Mouse (Mus musculus): ENCODE results near the gene Tcl1b2.

DNA sequence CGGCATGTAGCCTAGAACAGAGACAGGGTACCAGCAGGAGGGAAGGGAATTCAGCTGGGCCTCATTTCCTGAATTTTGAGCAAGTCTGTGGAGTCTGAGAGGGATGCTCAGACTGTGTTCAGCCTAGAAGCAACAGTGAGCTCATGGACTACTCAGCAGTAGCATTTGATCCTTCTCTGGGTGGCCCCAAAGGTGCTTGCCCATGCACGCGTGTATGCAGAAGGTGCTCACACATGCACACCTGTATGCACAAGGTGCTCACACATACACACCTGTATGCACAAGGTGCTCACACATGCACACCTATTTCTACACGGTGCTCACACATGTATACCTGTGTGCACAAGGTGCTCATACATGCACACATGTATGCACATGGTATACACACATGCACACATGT is 37.0 kb upstream of the Tcl1b2 start:
- TF ChIP-seq POLR2A (IDR thresholded peaks at IDR 0.05; ENCODE audit: insufficient read depth, low read depth, low read length) = no peak
- no peak for TF ChIP-seq CTCF (IDR thresholded peaks at IDR 0.05; ENCODE audit: insufficient read depth, low read depth, low read length)

All from olfactory bulb, adult 2 months (tissue).